Mouse (Mus musculus) 416B (cell line): ENCODE measurements around the gene Tppp2.

ENCODE experiments used
- DNase-seq: peaks from one replicate; pipeline ENCODE4 v3.0.0; 2011; ENCODE audit warnings: low read depth

Gene Tppp2

GRCm38 (mm10) chr14:51918125-51918524, at the start of gene Tppp2:
TSS of gene Tppp2 (plus strand) at chr14:51918425.
- DNase-seq = no peak

DNA sequence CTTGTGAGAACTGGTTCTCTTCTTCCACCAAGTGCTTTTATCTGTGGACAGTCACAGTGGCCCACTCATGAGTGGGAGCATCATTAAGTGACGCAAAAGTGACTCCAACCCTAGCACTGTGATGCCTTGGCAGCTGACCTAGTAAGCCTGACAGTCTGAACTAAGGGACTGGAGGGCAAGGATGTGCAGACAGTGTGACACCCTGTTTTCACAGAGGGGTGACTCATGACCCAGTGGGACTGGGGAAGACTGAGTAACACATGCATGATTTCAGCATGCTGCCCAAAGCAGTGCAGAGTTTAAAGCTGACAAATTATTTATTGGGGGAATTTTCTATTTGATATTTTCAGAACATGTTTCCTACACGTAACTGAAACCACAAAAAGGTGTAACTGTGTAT, 47.5 kb upstream of the Tppp2 start:
- DNase-seq = peak; percentile 26

GRCm38 (mm10) chr14:51871741-51872140, 46.5 kb upstream of the Tppp2 start:
- DNase-seq = no peak

- DNase-seq = no peak
Observed at GRCm38 (mm10) chr14:51877517-51877916, 40.7 kb upstream of the Tppp2 start.

GRCm38 (mm10) chr14:51883527-51884030, 34.6 kb upstream of the Tppp2 start:
- peak; percentile 95 for DNase-seq

DNA sequence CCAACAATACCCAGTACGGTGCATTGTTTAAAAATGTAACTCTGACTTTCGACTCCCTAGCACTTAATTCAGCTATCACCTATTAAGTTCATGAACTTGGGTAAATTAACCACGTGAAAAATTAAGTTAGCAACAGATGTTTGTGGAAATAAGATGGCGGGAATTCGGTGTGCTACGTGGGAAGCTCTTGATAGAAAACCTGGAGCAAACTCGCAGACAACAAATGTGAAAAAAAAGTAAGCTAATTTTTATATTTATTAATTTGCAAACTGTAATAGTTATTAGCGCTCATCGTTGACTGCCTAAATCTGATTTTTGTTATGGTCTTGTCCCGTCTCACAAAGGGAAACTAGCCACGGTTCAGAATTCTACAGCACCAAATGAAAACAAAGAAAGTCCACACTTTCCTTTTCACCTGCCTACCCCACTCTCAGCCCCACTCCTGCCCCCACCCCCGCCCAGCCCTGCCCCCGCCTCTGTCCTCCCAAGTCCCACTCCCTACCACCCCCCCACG, 34.1 kb upstream of the Tppp2 start:
- peak; percentile 70 for DNase-seq

DNA sequence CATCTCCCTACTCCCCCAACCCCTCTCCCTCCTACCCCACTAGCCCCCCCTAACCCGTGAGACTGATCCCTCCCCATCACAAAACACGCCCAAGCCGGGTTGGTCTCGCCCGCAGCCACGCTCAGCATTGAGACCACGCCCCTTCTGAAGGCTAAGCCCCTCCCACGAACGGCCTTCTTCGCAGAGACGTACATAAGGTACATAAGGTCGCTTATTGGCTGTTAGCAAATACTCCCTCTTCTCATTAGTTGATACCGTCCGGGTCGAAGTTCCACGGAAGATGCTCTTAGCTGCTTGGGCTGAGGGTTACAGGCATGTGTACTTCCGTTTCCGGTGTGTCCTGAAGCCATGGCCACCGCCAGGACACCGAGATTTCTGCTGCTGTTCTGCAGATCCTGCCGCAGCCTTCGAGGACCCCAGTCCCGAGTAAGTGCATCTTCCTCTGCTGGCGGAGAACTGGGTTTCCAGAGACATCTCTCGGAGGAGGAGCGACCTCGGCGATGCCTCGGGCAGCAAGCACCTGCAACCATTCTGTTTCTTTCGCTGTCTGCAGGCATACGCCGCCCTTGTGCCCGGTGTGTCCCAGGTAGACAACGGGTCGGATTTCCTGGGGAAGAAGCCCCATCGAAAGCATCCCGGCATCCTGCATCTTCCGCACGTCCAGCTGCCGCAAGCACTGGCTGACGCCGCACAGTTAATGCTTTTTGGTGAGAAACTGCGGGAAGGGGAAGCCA, 33.5 kb upstream of the Tppp2 start, which contains the start of gene Mettl17:
Mettl17 (plus strand) TSS at position 245 of the 734 bp plus-strand sequence.
- peak; percentile 99 for DNase-seq

GRCm38 (mm10) chr14:51886051-51886450, 32.2 kb upstream of the Tppp2 start:
- DNase-seq = no peak

- DNase-seq = no peak
Observed at GRCm38 (mm10) chr14:51889833-51890232, 28.4 kb upstream of the Tppp2 start.

DNA sequence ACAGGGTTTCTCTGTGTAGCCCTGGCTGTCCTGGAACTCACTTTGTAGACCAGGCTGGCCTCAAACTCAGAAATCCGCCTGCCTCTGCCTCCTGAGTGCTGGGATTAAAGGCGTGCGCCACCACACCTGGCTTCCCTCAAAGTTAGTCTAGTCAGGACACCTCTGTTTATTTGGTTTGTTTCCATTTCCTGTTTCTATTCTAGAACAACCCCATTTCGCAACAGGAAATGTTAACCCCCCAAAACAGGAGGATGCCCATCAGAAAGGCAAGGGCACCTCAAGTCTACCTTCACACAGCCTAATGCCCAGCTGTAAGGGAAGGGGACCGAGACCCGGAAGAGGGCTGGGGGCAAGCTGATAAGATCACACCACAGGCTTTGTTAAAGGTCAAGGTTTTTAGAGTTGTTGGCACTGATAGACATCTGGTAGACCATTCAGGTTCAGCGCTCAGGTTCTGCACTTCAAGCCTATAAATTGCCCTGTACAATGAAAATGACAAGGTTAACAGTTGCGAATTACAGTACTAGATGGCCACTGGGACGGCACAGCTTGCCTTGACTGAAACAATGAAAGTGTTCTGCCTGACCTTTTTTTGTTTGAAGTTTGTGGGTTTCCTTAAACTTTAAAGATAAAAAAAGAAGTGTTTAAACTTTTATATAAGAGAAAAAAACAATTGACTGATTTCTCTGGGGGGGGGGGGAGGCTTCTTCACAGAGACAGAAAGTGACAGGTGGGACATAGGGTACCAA, 25.9 kb upstream of the Tppp2 start, which contains the start of gene Slc39a2:
Slc39a2 (plus strand) TSS at position 699 of the 749 bp plus-strand sequence.
- no peak for DNase-seq

DNA sequence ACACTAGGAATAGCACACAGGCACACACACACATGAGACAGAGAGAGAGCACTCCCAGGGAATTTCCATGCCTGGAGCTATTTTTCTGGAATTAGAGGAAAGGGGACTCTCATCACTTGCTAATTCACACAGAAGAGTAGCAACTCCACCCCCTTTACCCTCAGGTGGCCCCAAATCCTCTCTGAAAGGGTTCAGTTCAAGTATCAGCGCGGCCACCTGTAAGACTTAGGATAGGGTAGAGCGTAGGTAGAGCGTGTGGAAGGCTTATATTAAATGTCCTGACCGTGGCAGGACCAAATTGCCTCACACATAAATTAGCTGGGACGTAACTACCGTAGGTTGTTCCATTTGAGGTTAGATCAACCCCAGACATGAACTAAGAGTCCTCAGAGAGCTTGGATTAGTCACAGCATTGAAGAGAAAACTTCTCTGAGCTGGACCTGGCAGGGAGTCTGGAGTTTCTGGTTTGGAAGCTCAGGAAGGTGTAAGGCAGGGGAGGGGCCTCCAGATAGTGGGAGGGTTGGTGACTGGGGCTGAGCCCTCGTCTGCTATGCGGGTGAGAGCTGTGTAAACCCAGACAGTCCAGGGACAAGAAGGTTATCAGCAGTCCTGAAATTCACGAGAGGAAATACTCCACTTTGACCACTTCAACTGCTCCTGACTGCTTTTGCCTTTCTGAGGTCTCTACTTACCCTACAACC, 25.0 kb upstream of the Tppp2 start:
- no peak for DNase-seq

- DNase-seq = no peak
Observed at GRCm38 (mm10) chr14:51893809-51894208, 24.4 kb upstream of the Tppp2 start.

GRCm38 (mm10) chr14:51895071-51895470, 23.2 kb upstream of the Tppp2 start:
- DNase-seq = no peak

DNA sequence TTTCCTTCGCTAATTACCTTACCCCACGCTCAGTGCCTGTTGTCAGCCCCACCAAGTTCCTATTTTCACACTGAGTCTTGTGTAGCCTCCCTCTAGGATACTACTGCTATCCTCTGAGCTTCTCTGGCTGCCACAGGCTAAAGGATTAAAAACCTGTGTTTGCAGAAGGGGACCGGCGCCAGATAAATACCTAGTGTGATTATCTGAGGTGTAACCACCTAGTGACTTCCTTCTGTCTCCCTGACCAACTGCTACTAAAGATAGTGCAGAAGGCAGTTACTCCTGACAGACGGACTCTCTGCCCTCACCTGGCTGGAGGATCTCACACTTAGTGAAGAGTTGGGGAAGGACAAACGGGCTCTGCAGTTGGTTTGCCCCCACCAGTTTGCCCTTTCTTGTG, 22.2 kb upstream of the Tppp2 start:
- DNase-seq = no peak

DNA sequence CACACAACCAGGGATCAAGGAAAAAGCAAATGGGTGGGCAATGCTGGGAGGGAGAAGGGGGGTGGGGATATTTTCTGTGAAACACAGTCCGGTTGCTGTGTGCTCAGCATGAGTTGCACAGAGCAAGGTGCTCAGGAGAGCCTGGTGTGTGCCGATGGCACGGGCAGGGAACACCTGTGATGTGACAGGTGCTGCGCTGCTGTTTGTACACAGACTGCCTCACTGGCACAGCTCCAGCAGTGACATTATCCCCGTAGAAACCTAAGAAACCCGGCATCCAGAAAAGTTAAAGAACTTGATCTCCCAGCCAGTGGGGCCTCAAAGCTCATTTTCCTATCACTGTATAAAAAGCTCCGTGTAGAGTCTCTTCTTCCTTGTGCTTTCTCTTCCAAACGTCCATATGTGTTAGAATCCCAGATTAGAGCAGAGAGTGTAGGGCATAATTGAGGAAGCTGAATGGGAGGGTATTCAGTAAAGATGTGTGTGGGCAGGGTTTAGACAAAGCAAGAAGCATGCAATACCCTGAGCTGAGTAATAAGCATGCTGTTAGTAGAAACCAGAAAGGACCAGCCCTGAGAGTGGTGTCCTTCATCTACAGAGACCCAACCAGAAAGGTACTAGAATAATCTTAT, 21.6 kb upstream of the Tppp2 start:
- DNase-seq = no peak

DNA sequence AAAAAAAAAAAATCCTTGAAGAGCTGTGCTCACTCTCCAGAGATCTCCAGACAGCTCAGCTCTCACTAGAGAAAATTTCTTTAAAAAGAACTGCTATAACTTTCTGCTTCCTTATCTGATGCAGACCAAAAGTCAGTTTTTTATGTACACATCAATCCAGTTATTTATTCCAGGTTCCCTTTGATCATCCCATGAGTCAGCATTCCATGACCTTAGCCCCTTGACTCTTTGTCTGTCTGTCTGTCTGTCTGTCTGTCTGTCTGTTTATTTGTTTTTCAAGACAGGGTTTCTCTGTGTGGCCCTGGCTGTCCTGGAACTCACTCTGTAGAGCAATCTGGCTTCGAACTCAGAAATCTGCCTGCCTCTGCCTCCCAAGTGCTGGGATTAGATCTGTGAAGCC, 18.9 kb upstream of the Tppp2 start:
- no peak for DNase-seq

- DNase-seq = peak; percentile 73
Observed at GRCm38 (mm10) chr14:51902806-51903710, 15.2 kb upstream of the Tppp2 start.

- no peak for DNase-seq
Observed at GRCm38 (mm10) chr14:51903782-51904181, 14.4 kb upstream of the Tppp2 start.

DNA sequence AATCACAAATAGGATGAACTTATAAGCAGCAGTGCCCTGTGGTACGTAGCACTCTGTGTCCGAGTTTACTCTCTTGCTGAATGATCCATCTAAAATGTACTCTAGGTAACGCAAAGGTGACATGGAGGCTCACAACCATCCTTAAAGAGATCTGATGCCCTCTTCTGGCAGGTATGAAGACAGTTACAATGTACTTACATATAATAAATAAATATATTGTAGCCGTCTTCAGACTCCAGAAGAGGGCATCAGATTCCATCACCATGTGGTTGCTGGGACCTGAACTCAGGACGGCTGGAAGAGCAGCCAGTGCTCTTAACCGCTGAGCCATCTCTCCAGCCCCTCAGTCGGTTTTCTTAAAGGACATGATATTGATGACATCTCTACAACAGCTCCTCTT, 13.5 kb upstream of the Tppp2 start:
- peak; percentile 74 for DNase-seq

- peak; percentile 8 for DNase-seq
Observed at GRCm38 (mm10) chr14:51906102-51906501, 12.1 kb upstream of the Tppp2 start.

- no peak for DNase-seq
Observed at GRCm38 (mm10) chr14:51911301-51911700, 6.9 kb upstream of the Tppp2 start.
